Mouse (Mus musculus) regulatory T cell (primary cell): Measurements from ENCODE around the gene Mastl.

Experiments used
- in situ Hi-C: fragments of 300-600 bp; cut with MboI, MseI; formaldehyde crosslinking; loops from one replicate; pipeline ENCODE4 v1.15.1; 2025; ENCODE audit warnings: high pct_unique_total_duplicates

Mastl gene

DNA sequence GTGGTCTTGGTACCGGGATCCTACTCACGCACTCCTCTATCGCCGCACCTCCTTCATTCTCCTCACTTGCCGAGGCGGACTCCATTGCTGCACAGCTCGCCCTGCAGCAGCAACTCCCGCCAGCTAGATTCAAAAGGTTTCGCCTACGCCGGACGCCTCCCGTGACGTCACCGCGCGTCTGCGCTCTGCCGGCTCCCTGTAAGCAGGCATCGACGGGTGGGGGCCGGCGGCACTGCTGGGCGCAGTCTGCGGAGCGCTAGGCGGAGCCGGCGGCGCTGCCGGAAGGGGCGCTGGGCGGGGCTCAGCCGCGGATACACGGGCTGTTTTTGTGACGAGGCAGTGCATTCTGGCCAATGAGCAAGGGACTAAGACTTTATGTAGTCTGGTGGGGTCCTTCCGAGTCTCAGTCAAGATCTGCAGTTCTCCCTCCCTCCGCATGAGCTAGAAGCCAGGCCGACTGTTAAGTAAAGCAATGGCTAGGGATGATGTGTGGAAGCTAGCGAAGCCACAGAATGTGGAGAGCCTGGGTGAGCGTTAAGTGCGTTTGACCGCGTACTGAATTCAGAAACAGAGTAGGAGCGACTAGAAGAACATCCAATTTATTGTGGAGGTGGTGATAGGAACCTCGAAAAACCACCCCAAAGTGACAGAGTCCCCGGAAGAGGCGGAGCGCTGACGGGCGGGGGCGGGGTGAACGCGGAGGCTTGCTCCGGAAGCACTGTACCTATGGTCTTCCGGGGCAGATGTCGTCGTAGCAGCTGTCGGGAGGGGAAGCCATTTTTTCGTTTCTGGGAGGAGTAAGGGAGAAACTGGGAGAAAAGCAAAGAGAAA, at the start of gene Mastl, which contains the start of gene Yme1l1:
Gene Mastl (minus strand): TSS at position 248 of the 831 bp plus-strand sequence.
Gene Yme1l1 (plus strand): TSS at position 593 of the 831 bp plus-strand sequence.
- in situ Hi-C loops = no loop called here

DNA sequence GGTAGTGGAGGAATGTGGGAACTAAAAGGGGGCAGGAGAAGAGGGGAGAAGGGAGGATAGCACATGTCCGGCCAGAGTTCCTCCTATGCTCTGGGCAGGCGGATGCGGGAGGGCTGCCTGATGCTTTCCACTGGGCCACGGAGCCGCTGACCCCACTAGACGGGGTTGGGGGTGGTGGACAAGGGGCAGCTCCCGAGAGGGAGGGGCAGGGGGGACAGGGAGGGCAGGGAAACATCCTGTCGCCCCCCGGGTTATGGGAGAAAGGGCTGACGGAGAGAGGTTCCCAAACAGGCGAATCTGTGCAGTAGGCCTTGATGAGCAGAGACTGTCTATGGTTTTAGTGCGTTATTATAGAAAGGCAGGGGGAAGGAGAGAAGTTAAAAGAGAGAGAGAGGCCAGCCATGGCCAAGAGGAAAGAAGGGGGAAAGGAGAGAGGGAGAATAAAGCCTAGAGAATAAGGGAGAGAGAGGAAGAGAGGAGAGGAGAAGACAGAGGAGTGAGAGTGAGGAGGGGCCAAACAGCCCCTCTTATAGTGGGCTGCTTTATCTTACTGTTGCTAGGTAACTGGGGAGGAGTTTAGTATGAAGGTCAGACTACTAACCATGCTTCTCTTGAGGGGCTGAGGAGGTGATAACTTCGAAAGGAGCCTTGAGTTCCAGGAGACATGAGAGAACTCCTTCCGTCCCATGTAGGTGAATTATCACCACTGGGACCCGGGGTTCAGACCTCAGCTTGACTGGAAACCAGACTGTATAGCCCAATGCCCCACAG, 47.3 kb upstream of the Mastl start:
- in situ Hi-C loops = no loop called here

DNA sequence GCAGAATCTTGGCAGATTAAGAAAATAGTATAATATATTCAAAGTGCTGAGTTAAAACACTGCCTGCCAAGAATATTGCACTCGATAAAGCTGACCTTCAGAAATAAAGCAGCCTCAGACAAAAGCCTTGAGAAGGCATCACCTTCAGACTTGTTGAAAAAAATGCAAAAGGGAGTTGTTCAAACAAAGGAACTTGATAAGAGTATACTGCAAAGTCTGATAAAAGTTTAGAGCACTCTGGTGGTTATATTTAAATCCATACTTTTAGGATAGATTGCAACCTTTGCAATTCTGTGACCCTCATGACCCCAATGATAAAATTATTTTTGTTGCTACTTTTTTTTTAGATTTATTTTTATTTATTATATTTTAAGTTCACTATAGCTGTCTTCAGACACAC, 45.2 kb upstream of the Mastl start:
- in situ Hi-C loops = no loop called here

DNA sequence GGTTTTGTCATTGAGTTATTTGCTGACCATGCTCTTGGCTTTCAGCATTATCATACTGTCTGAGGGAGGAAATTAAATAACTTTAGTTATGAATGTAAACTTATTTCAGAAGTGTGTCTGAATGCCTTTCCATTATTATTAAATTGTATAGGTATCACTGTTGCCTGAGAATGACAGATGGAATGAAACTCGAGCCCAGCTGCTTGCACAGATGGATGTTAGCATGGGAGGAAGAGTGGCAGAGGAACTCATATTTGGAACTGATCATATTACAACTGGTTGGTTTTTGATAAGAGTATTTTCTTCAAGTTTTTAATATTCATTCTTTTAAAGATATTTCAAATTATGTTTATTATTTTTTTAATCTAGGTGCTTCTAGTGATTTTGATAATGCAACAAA, 38.5 kb upstream of the Mastl start:
- in situ Hi-C loops = loop anchor here (25.0 kb wide), 1 partner anchor 782 kb away; no protein-coding TSS in a partner anchor

GRCm38 (mm10) chr2:23172305-23172704, 16.5 kb upstream of the Mastl start:
- in situ Hi-C loops = no loop called here

DNA sequence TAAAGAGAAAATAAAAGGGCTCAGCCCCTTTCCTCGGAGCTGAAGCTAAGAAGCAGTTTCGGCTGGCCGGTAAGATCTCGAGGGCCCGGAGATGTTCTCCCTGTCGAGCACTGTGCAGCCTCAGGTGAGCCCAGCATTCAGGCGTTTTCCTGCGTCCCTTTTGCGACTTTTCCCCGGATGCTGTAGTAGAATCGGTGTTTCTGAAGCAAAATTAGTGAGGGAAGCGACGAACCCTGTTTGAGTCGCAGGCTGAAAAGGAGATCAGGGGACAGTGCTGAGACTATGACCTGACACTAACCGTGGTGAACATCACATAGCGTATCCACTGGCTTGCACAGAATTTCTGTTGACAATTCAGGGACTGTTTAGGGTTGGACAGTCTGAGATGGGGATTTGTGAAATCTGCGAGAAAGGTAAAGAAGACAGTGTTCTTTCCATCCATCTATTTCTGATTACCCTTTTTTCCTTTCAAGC, 821 bp upstream of the Mastl start:
- in situ Hi-C loops = no loop called here

DNA sequence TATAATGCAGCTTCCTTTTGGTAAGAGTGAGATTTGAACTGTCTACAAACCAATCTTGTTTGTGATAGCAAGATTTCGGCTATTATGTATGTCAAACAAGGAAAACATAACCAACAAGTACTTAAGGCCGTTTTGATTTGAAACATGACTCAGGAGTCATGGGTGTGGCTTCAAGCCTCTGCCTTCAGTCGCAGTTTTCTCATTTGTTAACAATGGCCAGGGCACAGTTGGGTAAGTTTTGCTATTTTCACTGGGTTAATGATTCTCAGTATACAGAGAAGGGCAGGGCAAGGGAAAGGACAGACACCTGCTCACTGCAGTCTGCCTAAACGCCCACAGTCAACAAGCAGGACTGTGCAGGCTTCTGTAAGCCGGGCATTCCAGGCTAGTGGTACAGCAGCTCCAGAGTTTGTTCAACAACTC, 614 bp downstream of the Mastl start:
- in situ Hi-C loops = no loop called here

DNA sequence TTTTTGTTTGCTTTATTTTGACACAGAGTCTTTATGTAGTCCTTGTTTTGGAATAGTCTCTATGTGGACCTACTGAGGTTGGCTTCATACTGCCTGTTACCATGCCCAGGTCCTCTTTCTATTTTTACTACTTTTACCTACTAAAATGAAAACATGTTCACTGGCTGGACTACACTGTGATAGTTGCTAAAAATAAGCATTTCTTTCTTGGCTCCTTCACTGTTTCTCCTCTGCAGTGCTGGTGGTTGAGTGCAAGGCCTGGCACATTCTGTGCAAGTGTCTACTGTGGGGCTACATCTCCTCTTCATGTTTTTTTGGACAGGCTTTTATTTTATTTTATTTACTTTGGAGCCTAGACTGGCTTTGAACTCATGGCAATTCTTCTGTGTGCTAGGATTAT, 36.3 kb downstream of the Mastl start:
- in situ Hi-C loops = no loop called here

GRCm38 (mm10) chr2:23102266-23102665, 53.6 kb downstream of the Mastl start:
- in situ Hi-C loops = no loop called here

DNA sequence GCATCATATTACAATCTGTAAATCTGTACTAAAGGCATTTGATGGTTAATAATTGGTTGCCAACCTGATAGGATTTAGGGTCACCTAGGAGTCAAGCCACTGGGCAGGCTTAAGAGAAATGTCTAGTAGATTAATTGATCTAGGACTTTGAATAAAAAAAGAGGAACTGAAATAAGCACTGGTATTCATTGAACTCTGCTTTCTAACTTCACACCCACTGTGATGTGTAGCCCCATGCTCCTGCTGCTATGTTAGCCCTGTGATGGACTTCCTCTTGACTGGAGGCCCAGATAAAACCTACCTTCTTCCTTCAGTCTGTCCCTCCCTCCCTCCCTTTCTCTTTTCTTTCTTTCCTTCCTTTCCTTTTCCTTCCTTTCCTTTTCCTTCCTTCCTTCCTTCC, 58.8 kb downstream of the Mastl start:
- in situ Hi-C loops = no loop called here

- in situ Hi-C loops = loop anchor here (5.0 kb wide), 1 partner anchor 50 kb away; the partner anchor contains the start of gene Abi1
Observed at GRCm38 (mm10) chr2:23092216-23092615, 63.6 kb downstream of the Mastl start.

GRCm38 (mm10) chr2:23084540-23084939, 71.3 kb downstream of the Mastl start:
- in situ Hi-C loops = no loop called here

DNA sequence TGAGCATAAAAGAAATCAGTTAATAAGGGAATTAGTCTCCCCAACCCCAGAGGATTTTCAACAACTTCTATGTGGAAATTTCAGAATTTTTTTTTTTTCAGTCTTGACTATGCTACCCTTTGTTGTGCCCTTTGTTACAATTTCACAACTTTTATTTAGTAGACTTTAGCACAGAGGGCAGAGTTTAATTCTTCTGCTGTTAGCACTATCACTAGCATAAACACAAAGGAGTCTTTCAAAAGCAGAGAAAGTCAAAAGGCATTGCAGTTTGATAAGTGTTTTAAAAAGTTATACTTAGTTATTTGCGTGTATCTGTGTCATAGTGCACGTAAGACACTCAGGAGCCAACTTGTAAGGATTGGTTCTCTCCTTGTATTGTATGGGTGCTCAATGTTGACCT, 77.2 kb downstream of the Mastl start:
- in situ Hi-C loops = no loop called here

DNA sequence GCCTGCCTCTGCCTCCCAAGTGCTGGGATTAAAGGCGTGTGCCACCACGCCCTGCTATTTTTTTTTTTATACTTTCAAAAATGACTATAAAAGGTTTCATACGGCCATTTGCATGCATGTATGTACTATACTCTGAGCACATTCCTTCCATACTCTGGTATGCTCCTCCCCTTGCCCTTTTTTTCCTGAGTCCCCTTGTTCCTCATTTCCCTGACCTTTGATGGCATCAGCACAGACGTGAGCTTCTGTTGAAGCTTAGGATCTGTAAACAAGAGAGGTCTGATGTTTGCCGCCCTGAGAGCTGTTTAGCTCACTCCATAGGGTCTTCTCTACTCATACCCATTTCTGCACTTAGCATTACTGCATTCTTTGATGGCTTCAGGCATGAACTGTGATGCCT, 78.1 kb downstream of the Mastl start:
- in situ Hi-C loops = no loop called here

GRCm38 (mm10) chr2:23076783-23077182, 79.0 kb downstream of the Mastl start:
- in situ Hi-C loops = no loop called here

DNA sequence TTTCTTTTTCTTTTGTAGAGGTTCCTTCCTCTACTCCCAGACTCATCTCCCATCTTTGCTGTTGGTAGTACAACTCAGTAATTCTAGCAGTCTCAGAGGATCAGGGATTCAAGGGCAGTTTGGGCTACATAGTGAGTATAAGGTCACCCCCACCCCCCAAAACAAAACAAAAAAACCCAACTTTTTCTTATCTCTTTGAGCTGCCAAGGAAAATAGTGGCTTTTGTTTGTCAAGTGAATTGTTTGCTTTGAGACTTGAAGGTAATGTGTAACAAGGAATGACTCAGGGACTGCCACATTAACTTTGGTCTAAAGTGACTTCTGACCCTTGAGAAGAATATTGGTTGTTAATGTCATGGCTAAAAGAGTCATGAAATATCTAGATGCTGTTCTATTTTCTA, 80.0 kb downstream of the Mastl start:
- in situ Hi-C loops = no loop called here

GRCm38 (mm10) chr2:23071406-23071805, 84.4 kb downstream of the Mastl start:
- in situ Hi-C loops = no loop called here

DNA sequence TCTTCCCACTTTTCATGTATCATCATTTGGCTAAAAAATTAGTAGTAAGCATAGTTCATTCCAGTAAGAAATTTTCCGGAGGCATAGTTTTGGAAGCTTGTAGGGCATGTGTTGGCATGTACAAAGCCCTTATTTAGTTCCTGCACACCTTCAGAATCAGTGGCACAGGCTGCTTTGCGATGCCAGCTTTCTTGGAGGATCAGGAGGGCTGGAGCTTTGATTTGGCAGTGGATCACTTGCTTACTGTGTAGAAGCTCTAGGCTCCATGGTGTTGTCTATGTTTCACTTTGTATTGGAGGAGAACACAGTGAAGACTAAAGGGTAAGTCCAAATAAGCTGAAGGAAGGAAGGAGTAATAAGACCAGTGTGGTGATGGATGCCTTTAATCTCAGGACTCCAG, 85.3 kb downstream of the Mastl start:
- in situ Hi-C loops = no loop called here

DNA sequence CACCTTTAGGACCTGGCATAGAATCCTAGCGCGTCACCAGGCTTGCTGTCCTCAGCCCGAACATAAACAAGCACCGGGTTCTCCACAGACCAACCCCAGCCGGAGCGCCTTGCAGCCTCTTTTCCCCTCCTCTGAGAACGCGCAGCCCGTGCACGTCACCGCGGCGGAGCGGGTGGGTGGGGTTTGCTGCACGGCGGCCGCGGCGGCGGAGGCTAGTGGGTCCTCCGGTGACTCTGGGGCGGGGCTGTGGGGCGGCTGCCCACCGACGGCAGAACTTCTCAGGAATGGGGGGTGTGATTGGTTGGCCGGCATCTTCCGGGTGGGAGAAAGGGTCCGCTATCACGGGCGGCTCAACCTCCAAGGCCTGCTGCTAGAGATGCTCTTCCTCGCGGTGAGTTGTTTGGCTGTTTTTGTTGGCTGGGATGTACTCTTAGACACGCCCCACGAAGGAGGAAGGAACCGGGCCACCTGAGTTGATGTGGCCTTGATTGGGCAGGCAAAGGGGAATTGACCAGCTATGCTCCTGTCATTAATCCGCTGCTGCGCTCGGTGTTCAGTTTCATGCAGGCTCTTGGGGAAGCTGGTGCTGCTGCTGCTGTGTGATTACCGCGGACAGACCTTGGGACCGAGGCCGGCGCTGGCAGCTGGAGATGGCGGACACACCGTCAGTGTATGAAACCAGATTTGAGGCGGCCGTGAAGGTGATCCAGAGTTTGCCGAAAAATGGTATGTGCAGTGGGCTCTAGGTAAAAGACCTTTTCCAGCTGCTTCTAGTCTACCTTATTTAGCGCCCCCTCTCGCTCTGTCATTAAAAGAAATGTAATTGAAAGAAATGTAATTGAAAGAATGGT, 86.7 kb downstream of the Mastl start:
- in situ Hi-C loops = no loop called here

DNA sequence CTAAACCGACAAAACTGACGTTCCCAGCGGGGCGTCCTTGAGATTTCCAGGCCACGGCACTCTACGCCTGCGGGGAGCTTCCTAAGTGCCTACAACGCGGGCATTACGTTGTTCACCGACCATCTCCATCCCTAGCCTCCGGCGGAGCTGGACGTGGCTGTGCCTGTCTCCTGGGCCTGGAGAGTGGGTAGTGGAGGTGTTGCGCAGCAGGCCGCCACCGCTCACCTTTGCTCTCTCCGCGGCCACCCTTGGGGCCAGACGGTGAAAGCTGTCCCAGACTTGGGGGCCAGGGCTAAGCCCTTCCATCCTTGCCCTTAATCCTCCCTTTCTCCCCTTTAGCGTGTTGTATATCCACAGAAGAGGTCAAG, 87.5 kb downstream of the Mastl start:
- in situ Hi-C loops = no loop called here

DNA sequence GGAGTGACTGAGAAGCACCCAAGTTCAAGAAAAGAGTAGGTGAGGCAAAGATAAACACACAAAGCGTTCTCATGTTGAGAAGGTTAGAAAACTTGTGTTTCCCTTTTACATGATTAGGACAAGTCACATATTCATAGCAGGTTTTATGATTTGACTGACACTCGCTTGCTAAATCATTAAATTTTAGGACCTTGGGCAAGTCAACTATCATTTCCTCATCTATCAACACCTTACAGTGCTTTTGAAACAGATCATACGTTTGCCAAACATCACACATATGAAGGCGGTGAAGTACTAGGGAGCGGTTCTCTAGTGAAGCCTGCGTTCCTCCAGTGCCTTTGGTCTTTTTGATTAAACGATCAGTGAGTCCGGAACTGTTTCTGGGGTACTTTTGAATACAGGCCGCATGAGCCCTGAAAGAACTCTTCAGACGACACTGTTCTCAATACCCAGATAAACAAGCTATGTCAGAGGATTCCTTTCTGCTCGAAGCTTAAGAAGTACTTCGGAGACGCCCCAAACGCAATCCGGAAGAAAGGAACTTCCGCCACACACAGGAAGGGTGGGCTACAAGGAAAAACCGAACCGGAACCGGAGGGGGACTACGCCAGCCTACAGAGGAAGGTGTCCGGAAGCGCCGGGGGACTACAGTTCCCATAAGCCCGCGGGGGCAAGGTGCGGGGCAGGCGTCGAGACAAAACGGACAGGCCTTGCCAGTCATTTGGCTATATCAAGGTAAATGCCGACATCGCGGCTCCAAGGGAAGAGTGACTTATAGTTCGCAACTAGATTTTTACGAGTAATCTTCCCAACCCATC, 88.1 kb downstream of the Mastl start, which contains the start of gene Acbd5:
Gene Acbd5 (plus strand): TSS at position 616 of the 818 bp plus-strand sequence.
- in situ Hi-C loops = no loop called here
